Mouse (Mus musculus) MEL (cell line): Measurements from ENCODE around the gene Mamstr. TPM values are rescaled to one million over a fixed set of nuclear protein-coding genes. Genes with fewer than 3 reads are reported as not detected.

Experiments used
- DNase-seq: peaks from one replicate; pipeline ENCODE4 v3.0.0; 2011; ENCODE audit warnings: low read depth, low spot score
- H3K27ac ChIP-seq: 2 replicates; pipeline ENCODE4 v1.5.1; 2012; ENCODE audit warnings: low read depth, mild to moderate bottlenecking, control low read depth, low read length, moderate library complexity; ENCODE audit not compliant: control insufficient read depth
- H3K27me3 ChIP-seq, 2 experiments: fragments of 150-350 bp in 1 of 2; sonication (generic) in 1 of 2; 2 replicates each; pipeline ENCODE4 v1.6.1; 2012; ENCODE audit warnings: low read length in 2 of 2, mild to moderate bottlenecking in 2 of 2, improper control_type of control experiment in 1 of 2, moderate library complexity in 1 of 2; ENCODE audit not compliant: insufficient read depth in 2 of 2, control insufficient read depth in 1 of 2
- H3K36me3 ChIP-seq, 2 experiments: 2 replicates each; pipeline ENCODE4 v1.6.1; 2012 to 2014; ENCODE audit warnings: low read length in 2 of 2, improper control_type of control experiment in 1 of 2, inconsistent platforms in 1 of 2, mild to moderate bottlenecking in 1 of 2; ENCODE audit not compliant: insufficient read depth in 2 of 2, control insufficient read depth in 1 of 2
- H3K4me1 ChIP-seq, 2 experiments: fragments of 150-350 bp in 1 of 2; sonication (generic) in 1 of 2; 2 replicates each; pipeline ENCODE4 v1.6.1; 2012; ENCODE audit warnings: low read length in 2 of 2, improper control_type of control experiment in 1 of 2, mild to moderate bottlenecking in 1 of 2; ENCODE audit not compliant: insufficient read depth in 2 of 2, control insufficient read depth in 1 of 2
- H3K4me3 ChIP-seq, 2 experiments: fragments of 150-350 bp in 1 of 2; sonication (generic) in 1 of 2; 2 replicates each; pipeline ENCODE4 v1.5.1; 2012; ENCODE audit warnings: low read depth in 2 of 2, low read length in 2 of 2, mild to moderate bottlenecking in 2 of 2, moderate library complexity in 2 of 2, control low read depth in 1 of 2, improper control_type of control experiment in 1 of 2; ENCODE audit not compliant: control insufficient read depth in 1 of 2, insufficient read depth in 1 of 2
- H3K79me2 ChIP-seq: 2 replicates; pipeline ENCODE4 v1.6.1; 2012; ENCODE audit warnings: mild to moderate bottlenecking, low read length, moderate library complexity; ENCODE audit not compliant: control insufficient read depth, poor library complexity, insufficient read depth
- H3K9ac ChIP-seq: 2 replicates; pipeline ENCODE4 v1.6.1; 2012; ENCODE audit warnings: low read depth, mild to moderate bottlenecking, control low read depth, low read length, moderate library complexity; ENCODE audit not compliant: control insufficient read depth, poor library complexity, severe bottlenecking
- H3K9me3 ChIP-seq: fragments of 150-350 bp; sonication (generic); replicated peaks from 2 replicates; pipeline ENCODE4 v1.6.1; 2012; ENCODE audit warnings: mild to moderate bottlenecking, low read length, improper control_type of control experiment, moderate library complexity; ENCODE audit not compliant: insufficient read depth
- BHLHE40 ChIP-seq: IDR thresholded peaks from 2 replicates; pipeline ENCODE4 v1.6.1; 2012; ENCODE audit warnings: low read depth, mild to moderate bottlenecking, inconsistent platforms, low read length, improper control_type of control experiment, borderline replicate concordance
- CHD1 ChIP-seq: IDR thresholded peaks from 2 replicates; pipeline ENCODE4 v1.6.1; 2012; ENCODE audit warnings: low read depth, mild to moderate bottlenecking, inconsistent platforms, low read length, improper control_type of control experiment
- CTCF ChIP-seq, 3 experiments: IDR thresholded peaks in 2 of 3; conservative IDR thresholded peaks in 1 of 3; 2 replicates each; pipeline ENCODE4 v1.5.1; 2011 to 2012; ENCODE audit warnings: low read length in 3 of 3, low read depth in 2 of 3, mild to moderate bottlenecking in 2 of 3, improper control_type of control experiment in 1 of 3, inconsistent platforms in 1 of 3, mixed read lengths in 1 of 3, moderate library complexity in 1 of 3; ENCODE audit not compliant: control insufficient read depth in 1 of 3, insufficient read depth in 1 of 3, poor library complexity in 1 of 3, severe bottlenecking in 1 of 3
- ELF1 ChIP-seq: IDR thresholded peaks from 2 replicates; pipeline ENCODE4 v1.6.1; 2014; ENCODE audit warnings: low read depth, mild to moderate bottlenecking, inconsistent platforms, low read length, improper control_type of control experiment, moderate library complexity
- EP300 ChIP-seq, 2 experiments: IDR thresholded peaks; 2 replicates each; pipeline ENCODE4 v1.6.1; 2011; ENCODE audit warnings: improper control_type of control experiment in 2 of 2, low read length in 2 of 2, low read depth in 1 of 2, mild to moderate bottlenecking in 1 of 2
- ETS1 ChIP-seq: IDR thresholded peaks from 2 replicates; pipeline ENCODE4 v1.6.1; 2012; ENCODE audit warnings: low read depth, mild to moderate bottlenecking, inconsistent platforms, low read length, improper control_type of control experiment, moderate library complexity
- GATA1 ChIP-seq: IDR thresholded peaks from 2 replicates; pipeline ENCODE4 v1.6.1; 2011; ENCODE audit warnings: low read depth, low read length, improper control_type of control experiment
- HCFC1 ChIP-seq: IDR thresholded peaks from 2 replicates; pipeline ENCODE4 v1.6.1; 2012; ENCODE audit warnings: low read depth, mild to moderate bottlenecking, inconsistent platforms, low read length, improper control_type of control experiment, moderate library complexity
- KAT2A ChIP-seq: conservative IDR thresholded peaks from 2 replicates; pipeline ENCODE4 v1.6.1; 2012; ENCODE audit warnings: low read depth, low read length, improper control_type of control experiment, inconsistent platforms
- MAFK ChIP-seq: IDR thresholded peaks from 2 replicates; pipeline ENCODE4 v1.6.1; 2011; ENCODE audit warnings: low read depth, mild to moderate bottlenecking, low read length, improper control_type of control experiment, borderline replicate concordance
- MAZ ChIP-seq: IDR thresholded peaks from 2 replicates; pipeline ENCODE4 v1.6.1; 2012; ENCODE audit warnings: low read depth, mild to moderate bottlenecking, inconsistent platforms, low read length, improper control_type of control experiment
- MXI1 ChIP-seq: IDR thresholded peaks from 2 replicates; pipeline ENCODE4 v1.6.1; 2011; ENCODE audit warnings: mild to moderate bottlenecking, low read depth, low read length, improper control_type of control experiment
- MYB ChIP-seq: IDR thresholded peaks from 2 replicates; pipeline ENCODE4 v1.6.1; 2011; ENCODE audit warnings: mild to moderate bottlenecking, low read depth, low read length, improper control_type of control experiment
- NELFE ChIP-seq: IDR thresholded peaks from 2 replicates; pipeline ENCODE4 v1.6.1; 2011; ENCODE audit warnings: low read depth, low read length, improper control_type of control experiment
- NRF1 ChIP-seq: IDR thresholded peaks from 2 replicates; pipeline ENCODE4 v1.6.1; 2014; ENCODE audit warnings: low read depth, mild to moderate bottlenecking, inconsistent platforms, low read length, improper control_type of control experiment, moderate library complexity; ENCODE audit not compliant: poor library complexity, insufficient read depth, severe bottlenecking
- POLR2A ChIP-seq, 2 experiments: IDR thresholded peaks; 2 replicates each; pipeline ENCODE4 v1.6.1; 2011 to 2012; ENCODE audit warnings: low read length in 2 of 2, mild to moderate bottlenecking in 2 of 2, control low read depth in 1 of 2, improper control_type of control experiment in 1 of 2, low read depth in 1 of 2, moderate library complexity in 1 of 2; ENCODE audit not compliant: control insufficient read depth in 1 of 2, insufficient read depth in 1 of 2, poor library complexity in 1 of 2
- RAD21 ChIP-seq: IDR thresholded peaks from 2 replicates; pipeline ENCODE4 v1.6.1; 2011; ENCODE audit warnings: mild to moderate bottlenecking, low read depth, low read length, improper control_type of control experiment
- RCOR1 ChIP-seq: IDR thresholded peaks from 2 replicates; pipeline ENCODE4 v1.6.1; 2012; ENCODE audit warnings: low read depth, mild to moderate bottlenecking, inconsistent platforms, low read length, improper control_type of control experiment
- SIN3A ChIP-seq: IDR thresholded peaks from 2 replicates; pipeline ENCODE4 v1.6.1; 2012; ENCODE audit warnings: low read length, improper control_type of control experiment, inconsistent platforms
- SMC3 ChIP-seq: IDR thresholded peaks from 2 replicates; pipeline ENCODE4 v1.6.1; 2011; ENCODE audit warnings: low read depth, low read length, improper control_type of control experiment
- TBP ChIP-seq: IDR thresholded peaks from 2 replicates; pipeline ENCODE4 v1.8.0; 2011; ENCODE audit warnings: low read depth, low read length, improper control_type of control experiment
- USF1 ChIP-seq: IDR thresholded peaks from 2 replicates; pipeline ENCODE4 v1.6.1; 2014; ENCODE audit warnings: low read depth, mild to moderate bottlenecking, inconsistent platforms, low read length, improper control_type of control experiment, moderate library complexity
- USF2 ChIP-seq, 2 experiments: IDR thresholded peaks; 2 replicates each; pipeline ENCODE4 v1.6.1; 2011 to 2012; ENCODE audit warnings: improper control_type of control experiment in 2 of 2, low read length in 2 of 2, borderline replicate concordance in 1 of 2, inconsistent platforms in 1 of 2, low read depth in 1 of 2, mild to moderate bottlenecking in 1 of 2; ENCODE audit not compliant: insufficient read depth in 1 of 2
- ZC3H11A ChIP-seq: IDR thresholded peaks from 2 replicates; pipeline ENCODE4 v1.6.1; 2012; ENCODE audit warnings: low read depth, mild to moderate bottlenecking, inconsistent platforms, low read length, improper control_type of control experiment
- ZMIZ1 ChIP-seq: IDR thresholded peaks from 2 replicates; pipeline ENCODE4 v1.6.1; 2012; ENCODE audit warnings: low read depth, mild to moderate bottlenecking, inconsistent platforms, low read length, improper control_type of control experiment, moderate library complexity
- ZNF384 ChIP-seq: IDR thresholded peaks from 2 replicates; pipeline ENCODE4 v1.6.1; 2012; ENCODE audit warnings: low read depth, mild to moderate bottlenecking, inconsistent platforms, low read length, improper control_type of control experiment
- polyA plus RNA-seq, 2 experiments: library from polyadenylated mRNA; stranded (reverse) in 1 of 2; unstranded in 1 of 2; fragments of >175 nt in 1 of 2; fragments of >200 nt in 1 of 2; gene quantifications; 2 replicates each; pipeline versions ENCODE4 v1.2.1 to v1.2.4; 2012; ENCODE audit warnings: low replicate concordance in 2 of 2, low read depth in 1 of 2; ENCODE audit not compliant: insufficient read length in 2 of 2, insufficient read depth in 1 of 2, missing spikeins in 1 of 2
- total RNA-seq: library from RNA; depleted of rRNA; stranded (reverse); fragments of 300-350 nt; gene quantifications from 2 replicates; pipeline ENCODE4 v1.2.3, GENCODE M21; 2012

Gene Mamstr
- total and polyA plus RNA-seq, 3 experiments: not detected

GRCm38 (mm10) chr7:45681046-45681736 lies 41.4 kb downstream of the Mamstr start (continued):
- TF ChIP-seq NELFE (0 out of 2 replicates have a peak, but pooled peaks have one; percentile 26), ETS1 (peak; percentile 68; the same call in 1 of the 2 replicates)

- Histone ChIP-seq H3K4me1 (peaks cover 13 to 20% of the 10 kb centered on the region in 2 experiments), H3K27ac (peak overlapping the region; percentile 57), H3K36me3 (peaks cover 0 to 17% of the 10 kb centered on the region in 2 experiments; a peak in 2 of 4 replicates), H3K79me2 (no peaks in the 10 kb centered on the region), H3K27me3 (peaks cover 0 to 2% of the 10 kb centered on the region in 2 experiments; a peak in 2 of 4 replicates), H3K9ac (peak overlapping the region; percentile 72), H3K4me3 (peak overlapping the region; percentile 52 to 55), H3K9me3 (no peaks in the 10 kb centered on the region)
- DNase-seq: peak; percentile 91
- TF ChIP-seq CHD1: no peak
- no peak for TF ChIP-seq USF2 (IDR thresholded peaks at IDR 0.05; ENCODE audit: borderline replicate concordance in 1 of 2, insufficient read depth in 1 of 2, low read depth in 1 of 2, low read length in 2 of 2)
- peak; percentile 67 for TF ChIP-seq HCFC1
- TF ChIP-seq USF1: no peak
- peak; percentile 25 to 36; a peak in 3 of 4 replicates for TF ChIP-seq EP300 (IDR thresholded peaks at IDR 0.05; ENCODE audit: low read depth in 1 of 2, low read length in 2 of 2)
- TF ChIP-seq SIN3A: peak; percentile 35; the same call in 1 of the 2 replicates
- TF ChIP-seq ELF1: peak; percentile 84
- peak; percentile 93 to 100 (median 99) for TF ChIP-seq CTCF (IDR thresholded peaks at IDR 0.05 in 2 of 3, conservative IDR thresholded peaks at IDR 0.05 in 1 of 3; ENCODE audit: control insufficient read depth in 1 of 3, insufficient read depth in 1 of 3, low read depth in 2 of 3, low read length in 3 of 3, poor library complexity in 1 of 3, severe bottlenecking in 1 of 3)
- peak; percentile 82 for TF ChIP-seq ZC3H11A
- TF ChIP-seq MYB: no peak
- TF ChIP-seq KAT2A: no peak
- TF ChIP-seq MAFK: no peak
- no peak for TF ChIP-seq NRF1
- peak; percentile 81 for TF ChIP-seq RAD21
- no peak for TF ChIP-seq BHLHE40
- TF ChIP-seq ZNF384: peak; percentile 30; the same call in 1 of the 2 replicates
- 0 out of 2 replicates have a peak, but pooled peaks have one; percentile 7 for TF ChIP-seq RCOR1
- TF ChIP-seq POLR2A (IDR thresholded peaks at IDR 0.05; ENCODE audit: control insufficient read depth in 1 of 2, insufficient read depth in 1 of 2, low read depth in 1 of 2, low read length in 2 of 2, poor library complexity in 1 of 2): peak; percentile 40 to 57; a peak in 3 of 4 replicates
- no peak; the same call in 1 of the 2 replicates for TF ChIP-seq MAZ
- 0 out of 2 replicates have a peak, but pooled peaks have one; percentile 23 for TF ChIP-seq MXI1
- TF ChIP-seq GATA1: 0 out of 2 replicates have a peak, but pooled peaks have one; percentile 27
- no peak for TF ChIP-seq ETS1
- peak; percentile 87 for TF ChIP-seq SMC3
- peak; percentile 57; the same call in 1 of the 2 replicates for TF ChIP-seq TBP
- peak; percentile 41 for TF ChIP-seq NELFE
- no peak for TF ChIP-seq ZMIZ1
These were observed 42.7 kb downstream of the Mamstr start for GRCm38 (mm10) chr7:45682144-45683126.
